Mouse (Mus musculus) forebrain, embryonic 13.5 days (tissue): ENCODE data around the gene Abcc8. TPM values are rescaled to one million over a fixed set of nuclear protein-coding genes. Genes with fewer than 3 reads are reported as not detected.

Experiments used
- ATAC-seq: fragments of 200-750 bp; cut with Nextera tagmentation; 2 replicates; pipeline ENCODE4 v1.8.0; 2017
- H3K27ac ChIP-seq: fragments of 300-500 bp; sonication (generic); 2 replicates; pipeline ENCODE4 v1.5.1; 2015; ENCODE audit warnings: inconsistent platforms, mild to moderate bottlenecking, moderate library complexity
- H3K27me3 ChIP-seq: fragments of 300-500 bp; sonication (generic); 2 replicates; pipeline ENCODE4 v1.6.1; 2015; ENCODE audit warnings: mild to moderate bottlenecking, inconsistent platforms
- H3K36me3 ChIP-seq: fragments of 300-500 bp; sonication (generic); 2 replicates; pipeline ENCODE4 v1.6.1; 2015; ENCODE audit warnings: mild to moderate bottlenecking, inconsistent platforms; ENCODE audit not compliant: poor library complexity, severe bottlenecking
- H3K4me1 ChIP-seq: fragments of 300-500 bp; sonication (generic); 2 replicates; pipeline ENCODE4 v1.6.1; 2015; ENCODE audit warnings: inconsistent platforms
- H3K4me2 ChIP-seq: fragments of 300-500 bp; sonication (generic); 2 replicates; pipeline ENCODE4 v1.6.1; 2015; ENCODE audit warnings: inconsistent platforms, mild to moderate bottlenecking, moderate library complexity
- H3K4me3 ChIP-seq: fragments of 300-500 bp; sonication (generic); 2 replicates; pipeline ENCODE4 v1.5.1; 2015; ENCODE audit warnings: mild to moderate bottlenecking, inconsistent platforms
- H3K9ac ChIP-seq: fragments of 300-500 bp; sonication (generic); 2 replicates; pipeline ENCODE4 v1.6.1; 2015; ENCODE audit warnings: mild to moderate bottlenecking, inconsistent platforms
- H3K9me3 ChIP-seq: fragments of 300-500 bp; sonication (generic); replicated peaks from 2 replicates; pipeline ENCODE4 v1.6.1; 2016; ENCODE audit warnings: inconsistent platforms
- WGBS: fragments of 180-500 bp; shearing (Covaris S2); methylation state at CpG from one replicate; pipeline ENCODE4 v1.1.7; 2015; 5-methylcytosine and 5-hydroxymethylcytosine counted together
- polyA plus RNA-seq: library from polyadenylated mRNA; unstranded; fragments of >200 nt; fragmentation: Nextera tagmentation; extraction: Ambion mirVana; gene quantifications from 2 replicates; pipeline ENCODE4 v1.2.1, GENCODE M21; 2015

The Abcc8 gene
- polyA plus RNA-seq, 1 experiment from 2014 or later, result 10.2 TPM

GRCm38 (mm10) chr7:46152819-46153351, 26.9 kb downstream of the Abcc8 start:
- no peak overlapping the region for H3K9ac ChIP-seq
- H3K4me1 ChIP-seq, result peaks cover 20% of the 10 kb centered on the region
- no peak for ATAC-seq
- H3K4me2 ChIP-seq, result no peak overlapping the region
- peak overlapping the region; percentile 52; the same call in 1 of the 2 replicates for H3K27ac ChIP-seq
- no peak overlapping the region for H3K4me3 ChIP-seq
- no peaks in the 10 kb centered on the region for H3K36me3 ChIP-seq
- WGBS, result 42% methylated on average over 9 of the region's 9 CpGs
- H3K27me3 ChIP-seq, result no peaks in the 10 kb centered on the region; the same call in 1 of the 2 replicates
- H3K9me3 ChIP-seq, result no peaks in the 10 kb centered on the region

DNA sequence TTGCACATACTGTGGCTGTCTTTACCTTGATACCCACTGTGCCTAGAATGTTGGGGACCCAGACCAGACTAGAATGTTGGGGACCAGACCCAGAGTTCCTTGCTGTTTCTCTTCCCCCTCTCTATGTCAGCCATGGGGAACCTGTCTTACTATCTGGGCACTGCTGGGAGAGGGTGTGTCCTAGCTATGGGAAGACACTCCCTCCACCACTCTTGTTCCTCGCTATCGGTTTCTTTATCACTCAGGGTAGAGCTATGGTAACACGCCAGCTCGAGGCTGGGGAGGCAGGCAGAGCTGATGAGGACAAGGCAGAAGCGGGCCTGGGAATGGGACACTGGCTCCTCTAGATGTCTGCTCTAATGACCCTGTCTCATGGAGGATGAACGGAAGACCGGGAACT, 32.4 kb downstream of the Abcc8 start:
- Histone ChIP-seq H3K4me1 (peaks cover 17% of the 10 kb centered on the region), H3K9me3 (no peaks in the 10 kb centered on the region), H3K4me3 (no peak overlapping the region), H3K27me3 (no peaks in the 10 kb centered on the region), H3K9ac (0 out of 2 replicates have a peak overlapping the region, but pooled peaks have one; percentile 38), H3K36me3 (no peaks in the 10 kb centered on the region), H3K27ac (peak overlapping the region; percentile 72), H3K4me2 (no peak overlapping the region)
- peak; percentile 10; the same call in 1 of the 2 replicates for ATAC-seq
- 91% methylated on average over 7 of the region's 7 CpGs for WGBS

- WGBS, result 56% methylated on average over 7 of the region's 7 CpGs
- Histone ChIP-seq H3K4me3 (no peak overlapping the region), H3K9me3 (no peaks in the 10 kb centered on the region), H3K9ac (0 out of 2 replicates have a peak overlapping the region, but pooled peaks have one; percentile 38), H3K36me3 (no peaks in the 10 kb centered on the region), H3K27me3 (no peaks in the 10 kb centered on the region), H3K4me1 (peaks cover 15% of the 10 kb centered on the region), H3K4me2 (no peak overlapping the region), H3K27ac (peak overlapping the region; percentile 72)
- ATAC-seq, result peak; percentile 59
Observed at GRCm38 (mm10) chr7:46146675-46147308, 33.0 kb downstream of the Abcc8 start.

DNA sequence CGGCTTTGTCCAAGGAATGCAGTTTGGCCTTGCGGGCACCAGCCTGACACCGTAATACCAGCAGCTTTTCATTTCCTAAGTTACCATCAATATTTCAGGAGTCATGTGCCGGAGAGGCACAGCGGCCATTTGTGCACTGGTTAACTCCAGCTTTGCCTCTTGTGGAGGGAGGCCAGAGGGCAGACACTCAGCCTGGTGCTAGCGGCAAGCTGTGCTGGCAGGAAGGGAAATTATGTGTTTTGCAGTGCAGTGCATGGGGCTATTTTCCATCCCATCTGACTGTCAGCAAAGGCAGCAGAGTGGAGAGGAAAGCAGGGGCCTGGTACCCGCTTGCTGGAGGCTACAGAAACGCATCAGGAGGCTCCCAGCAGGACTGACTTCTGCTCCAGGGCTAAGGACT, 35.8 kb downstream of the Abcc8 start:
- no peak overlapping the region for H3K4me3 ChIP-seq
- ATAC-seq, result no peak
- H3K4me2 ChIP-seq, result no peak overlapping the region
- H3K27ac ChIP-seq, result no peak overlapping the region
- H3K9me3 ChIP-seq, result no peaks in the 10 kb centered on the region
- whole genome bisulfite sequencing, result 79% methylated on average over 8 of the region's 8 CpGs
- no peak overlapping the region for H3K9ac ChIP-seq
- H3K27me3 ChIP-seq, result no peaks in the 10 kb centered on the region
- no peaks in the 10 kb centered on the region for H3K36me3 ChIP-seq
- peaks cover 15% of the 10 kb centered on the region for H3K4me1 ChIP-seq

GRCm38 (mm10) chr7:46138329-46138930, 41.4 kb downstream of the Abcc8 start:
- Histone ChIP-seq H3K9ac (no peak overlapping the region), H3K4me1 (peaks cover 14% of the 10 kb centered on the region), H3K4me2 (no peak overlapping the region), H3K27me3 (no peaks in the 10 kb centered on the region), H3K4me3 (no peak overlapping the region), H3K36me3 (no peaks in the 10 kb centered on the region), H3K27ac (no peak overlapping the region), H3K9me3 (no peaks in the 10 kb centered on the region)
- no peak for ATAC-seq
- WGBS, result 35% methylated on average over 7 of the region's 7 CpGs

- no peaks in the 10 kb centered on the region for H3K36me3 ChIP-seq
- peaks cover 38% of the 10 kb centered on the region for H3K4me1 ChIP-seq
- no peaks in the 10 kb centered on the region for H3K9me3 ChIP-seq
- 33% methylated on average over 7 of the region's 7 CpGs for WGBS
- no peak overlapping the region for H3K4me2 ChIP-seq
- no peak overlapping the region for H3K9ac ChIP-seq
- H3K4me3 ChIP-seq, result no peak overlapping the region
- no peak for ATAC-seq
- no peak overlapping the region for H3K27ac ChIP-seq
- H3K27me3 ChIP-seq, result no peaks in the 10 kb centered on the region
Observed at GRCm38 (mm10) chr7:46133858-46134257, 46.0 kb downstream of the Abcc8 start.

- H3K36me3 ChIP-seq, result no peaks in the 10 kb centered on the region
- H3K4me3 ChIP-seq, result no peak overlapping the region
- H3K9me3 ChIP-seq, result no peaks in the 10 kb centered on the region
- peak overlapping the region; percentile 10; the same call in 1 of the 2 replicates for H3K27ac ChIP-seq
- H3K27me3 ChIP-seq, result no peaks in the 10 kb centered on the region
- no peak overlapping the region for H3K9ac ChIP-seq
- H3K4me1 ChIP-seq, result peaks cover 44% of the 10 kb centered on the region
- whole genome bisulfite sequencing, result 92% methylated on average over 12 of the region's 12 CpGs
- H3K4me2 ChIP-seq, result no peak overlapping the region
- ATAC-seq, result no peak
Observed at GRCm38 (mm10) chr7:46132229-46132628, 47.6 kb downstream of the Abcc8 start.

GRCm38 (mm10) chr7:46131806-46132205, 48.0 kb downstream of the Abcc8 start:
- Histone ChIP-seq H3K27ac (peak overlapping the region; percentile 10; the same call in 1 of the 2 replicates), H3K4me3 (no peak overlapping the region), H3K9me3 (no peaks in the 10 kb centered on the region), H3K27me3 (no peaks in the 10 kb centered on the region), H3K4me2 (no peak overlapping the region), H3K9ac (no peak overlapping the region), H3K36me3 (no peaks in the 10 kb centered on the region), H3K4me1 (peaks cover 44% of the 10 kb centered on the region)
- ATAC-seq, result no peak
- WGBS, result 65% methylated on average over 8 of the region's 8 CpGs

- Histone ChIP-seq H3K4me2 (no peak overlapping the region), H3K9me3 (no peaks in the 10 kb centered on the region), H3K4me3 (no peak overlapping the region), H3K36me3 (no peaks in the 10 kb centered on the region), H3K9ac (no peak overlapping the region; the same call in 1 of the 2 replicates), H3K4me1 (peaks cover 44% of the 10 kb centered on the region), H3K27me3 (no peaks in the 10 kb centered on the region), H3K27ac (no peak overlapping the region)
- WGBS, result 15% methylated on average over 3 of the region's 3 CpGs
- ATAC-seq, result no peak; the same call in 1 of the 2 replicates
Observed at GRCm38 (mm10) chr7:46131266-46131665, 48.6 kb downstream of the Abcc8 start.

GRCm38 (mm10) chr7:46130723-46131122, 49.1 kb downstream of the Abcc8 start:
- no peaks in the 10 kb centered on the region for H3K9me3 ChIP-seq

GRCm38 (mm10) chr7:46129463-46130179, 50.2 kb downstream of the Abcc8 start:
- Histone ChIP-seq H3K9me3 (no peaks in the 10 kb centered on the region), H3K9ac (no peak overlapping the region), H3K4me1 (peaks cover 43% of the 10 kb centered on the region), H3K36me3 (no peaks in the 10 kb centered on the region), H3K4me3 (no peak overlapping the region), H3K4me2 (no peak overlapping the region), H3K27me3 (no peaks in the 10 kb centered on the region), H3K27ac (no peak overlapping the region)
- WGBS, result 52% methylated on average over 6 of the region's 7 CpGs
- ATAC-seq, result peak; percentile 46; the same call in 1 of the 2 replicates

More at GRCm38 (mm10) chr7:46130723-46131122, 49.1 kb downstream of the Abcc8 start:
- no peak for ATAC-seq
- Histone ChIP-seq H3K27ac (no peak overlapping the region), H3K4me3 (no peak overlapping the region), H3K36me3 (no peaks in the 10 kb centered on the region), H3K9ac (no peak overlapping the region), H3K27me3 (no peaks in the 10 kb centered on the region), H3K4me2 (no peak overlapping the region), H3K4me1 (peaks cover 44% of the 10 kb centered on the region)
- 75% methylated on average over 7 of the region's 7 CpGs for WGBS

DNA sequence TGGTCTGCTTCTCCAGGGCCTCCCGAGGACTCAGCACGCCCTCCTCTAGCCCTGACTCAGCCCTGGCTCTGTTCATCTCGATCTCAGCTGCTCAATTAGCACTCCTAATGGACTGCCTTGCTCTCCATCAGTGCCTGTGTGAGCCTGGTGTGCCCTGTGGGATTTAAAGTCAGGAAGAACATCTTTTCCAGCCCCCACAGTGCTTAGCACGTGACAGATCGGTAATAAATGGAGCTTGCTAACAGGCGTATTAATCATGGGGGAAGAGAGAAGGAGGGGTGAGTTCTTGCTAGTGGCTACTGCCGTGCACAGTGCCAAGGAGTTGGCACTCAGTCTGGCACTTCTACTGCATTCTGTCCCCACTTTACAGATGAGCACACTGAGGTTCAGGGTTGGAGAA, 51.6 kb downstream of the Abcc8 start:
- H3K27me3 ChIP-seq, result no peaks in the 10 kb centered on the region
- peak overlapping the region; percentile 25; the same call in 1 of the 2 replicates for H3K27ac ChIP-seq
- no peak overlapping the region for H3K9ac ChIP-seq

More for the DNA sequence above, 51.6 kb downstream of the Abcc8 start:
- Histone ChIP-seq H3K9me3 (no peaks in the 10 kb centered on the region), H3K4me3 (no peak overlapping the region), H3K36me3 (no peaks in the 10 kb centered on the region), H3K4me2 (no peak overlapping the region), H3K4me1 (peaks cover 38% of the 10 kb centered on the region)
- WGBS, result 43% methylated on average over 7 of the region's 7 CpGs
- 0 out of 2 replicates have a peak, but pooled peaks have one; percentile 16 for ATAC-seq
